Mouse (Mus musculus) thymus, adult 2 months (tissue): ENCODE measurements around the gene Ndel1.

Experiments
- CTCF ChIP-seq: fragments of 200-500 bp; IDR thresholded peaks from 2 replicates; pipeline ENCODE4 v1.5.1; 2012; ENCODE audit warnings: mild to moderate bottlenecking, control low read depth, low read length, moderate library complexity, borderline replicate concordance; ENCODE audit not compliant: control insufficient read depth, poor library complexity, insufficient read depth; ENCODE audit errors: extremely low read depth
- POLR2A ChIP-seq: fragments of 200-500 bp; IDR thresholded peaks from 2 replicates; pipeline ENCODE4 v1.6.1; 2012; ENCODE audit warnings: mild to moderate bottlenecking, low read length, control low read depth, moderate library complexity; ENCODE audit not compliant: control insufficient read depth, poor library complexity, insufficient read depth; ENCODE audit errors: extremely low read depth

DNA sequence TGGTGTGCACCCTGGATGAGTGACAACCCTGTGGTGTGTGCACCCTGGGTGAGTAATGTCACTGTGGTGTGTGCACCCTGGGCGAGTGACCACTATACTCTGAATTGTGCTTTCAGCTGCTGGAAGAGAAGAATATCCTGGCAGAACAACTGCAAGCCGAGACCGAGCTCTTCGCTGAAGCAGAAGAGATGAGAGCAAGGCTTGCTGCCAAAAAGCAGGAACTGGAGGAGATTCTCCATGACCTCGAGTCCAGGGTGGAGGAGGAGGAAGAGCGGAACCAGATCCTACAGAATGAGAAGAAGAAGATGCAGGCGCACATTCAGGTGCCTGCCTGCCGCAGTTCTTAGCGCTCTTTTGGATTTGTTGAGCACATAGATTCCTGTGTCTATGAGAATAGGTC, 84.4 kb downstream of the Ndel1 start:
- TF ChIP-seq CTCF = no peak
- no peak for TF ChIP-seq POLR2A
